Mouse (Mus musculus) heart, postnatal 36 days (tissue): ENCODE measurements around the gene Nkd1. TPM values are rescaled to one million over a fixed set of nuclear protein-coding genes. Genes with fewer than 3 reads are reported as not detected.

Source experiments
- DNase-seq, 2 experiments: peaks; one replicate each; pipeline ENCODE4 v3.0.0; 2021 to 2022
- intact Hi-C: fragments of 180-260 bp; cut with DNase I; formaldehyde crosslinking; loops from one replicate; pipeline ENCODE4 v1.15.1; 2025
- total RNA-seq, 2 experiments: library from RNA; stranded (reverse); gene quantifications; 2 replicates each; pipeline ENCODE4 v1.2.3; 2021

Nkd1 gene
- total RNA-seq, 2 experiments from 2014 or later: 2.5 to 3.4 TPM

GRCm38 (mm10) chr8:88572941-88573645 lies 51.9 kb downstream of the Nkd1 start:
- intact Hi-C loops: no loop called here
- DNase-seq: no peak

GRCm38 (mm10) chr8:88574975-88575374 lies 53.8 kb downstream of the Nkd1 start:
- intact Hi-C loops: no loop called here
- DNase-seq: no peak

- peak; percentile 53 to 58 for DNase-seq
- intact Hi-C loops: no loop called here
These were observed 55.4 kb downstream of the Nkd1 start for GRCm38 (mm10) chr8:88576351-88577142.

- no peak for DNase-seq
- intact Hi-C loops: no loop called here
These were observed 56.5 kb downstream of the Nkd1 start for GRCm38 (mm10) chr8:88577666-88578065.

- intact Hi-C loops: no loop called here
- DNase-seq: no peak
These were observed 57.4 kb downstream of the Nkd1 start for GRCm38 (mm10) chr8:88578413-88579175.

GRCm38 (mm10) chr8:88579246-88579645 lies 58.1 kb downstream of the Nkd1 start:
- no peak for DNase-seq
- intact Hi-C loops: no loop called here

- DNase-seq: no peak
- intact Hi-C loops: no loop called here
These were observed 58.6 kb downstream of the Nkd1 start for GRCm38 (mm10) chr8:88579668-88580330.

GRCm38 (mm10) chr8:88580785-88581184 lies 59.6 kb downstream of the Nkd1 start:
- intact Hi-C loops: no loop called here
- no peak for DNase-seq

- intact Hi-C loops: no loop called here
These were observed 62.7 kb downstream of the Nkd1 start for GRCm38 (mm10) chr8:88583863-88584262.

GRCm38 (mm10) chr8:88588205-88588889 lies 67.2 kb downstream of the Nkd1 start:
- intact Hi-C loops: no loop called here
- DNase-seq: no peak

More at GRCm38 (mm10) chr8:88583863-88584262, 62.7 kb downstream of the Nkd1 start:
- no peak for DNase-seq

- intact Hi-C loops: no loop called here
- no peak for DNase-seq
These were observed 69.1 kb downstream of the Nkd1 start for GRCm38 (mm10) chr8:88590226-88590625.

- intact Hi-C loops: no loop called here
- DNase-seq: no peak
These were observed 72.8 kb downstream of the Nkd1 start for GRCm38 (mm10) chr8:88593947-88594346.

GRCm38 (mm10) chr8:88596042-88596441 lies 74.9 kb downstream of the Nkd1 start:
- DNase-seq: no peak
- intact Hi-C loops: no loop called here

GRCm38 (mm10) chr8:88598578-88598977 lies 77.4 kb downstream of the Nkd1 start:
- intact Hi-C loops: no loop called here
- no peak for DNase-seq

GRCm38 (mm10) chr8:88599491-88599890 lies 78.3 kb downstream of the Nkd1 start:
- no peak for DNase-seq
- intact Hi-C loops: no loop called here

- DNase-seq: no peak
- intact Hi-C loops: no loop called here
These were observed 82.4 kb downstream of the Nkd1 start for GRCm38 (mm10) chr8:88603446-88603989.

GRCm38 (mm10) chr8:88604065-88605038 lies 83.2 kb downstream of the Nkd1 start:
- DNase-seq: peak; percentile 22 to 31
- intact Hi-C loops: no loop called here

GRCm38 (mm10) chr8:88605361-88606040 lies 84.3 kb downstream of the Nkd1 start:
- intact Hi-C loops: no loop called here
- DNase-seq: no peak
